Mouse (Mus musculus) induced T-regulatory cell, adult 2 months (primary cell): Measurements from ENCODE around the gene Erf.
A peak's percentile ranks its signal among the peaks of the same experiment; 100 is the strongest.
"Not testable (repeated sequence)": the region's sequence is repeated elsewhere in the genome, so short reads cannot be mapped to it uniquely, and the experiment has no call there.

Source experiments
- DNase-seq: peaks from one replicate; pipeline ENCODE4 v3.0.0-alpha.2; 2012; ENCODE audit warnings: low read depth

The Erf gene

DNA sequence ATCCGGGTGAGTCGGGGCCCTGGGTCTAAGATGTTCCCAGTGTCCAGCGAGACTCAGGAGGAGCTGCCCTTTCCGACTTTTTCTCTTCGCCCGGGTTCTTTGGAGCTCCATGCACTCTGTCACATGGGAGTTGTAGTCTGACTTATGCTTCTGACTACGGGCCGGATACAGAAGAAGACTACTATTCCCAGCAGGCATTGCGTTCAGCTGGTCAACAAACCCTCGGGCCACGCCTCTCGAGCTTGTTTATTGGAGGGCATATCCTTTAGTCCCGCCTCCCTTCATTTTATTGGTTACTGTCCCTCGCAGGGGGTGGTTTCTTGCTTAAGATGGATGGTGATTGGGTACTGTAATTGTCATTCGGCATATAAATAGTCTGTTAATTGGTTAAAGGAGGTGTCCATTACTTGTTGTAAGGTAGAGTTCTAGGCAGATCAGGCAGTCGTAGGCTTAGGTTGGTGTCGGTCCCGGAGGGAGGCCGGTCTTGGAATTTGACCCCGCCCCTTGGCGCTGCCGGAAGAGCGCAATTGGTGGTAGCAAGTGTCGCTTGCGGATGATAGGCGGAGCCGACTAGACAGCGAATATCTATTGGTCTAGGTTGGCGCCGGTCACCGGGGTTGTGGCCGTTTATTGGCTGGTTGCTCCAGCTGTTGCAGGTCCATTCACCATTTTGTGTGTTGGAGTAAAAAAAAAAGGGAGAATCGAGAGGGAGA is 17.3 kb upstream of the Erf start:
- peak; percentile 100 for DNase-seq

DNA sequence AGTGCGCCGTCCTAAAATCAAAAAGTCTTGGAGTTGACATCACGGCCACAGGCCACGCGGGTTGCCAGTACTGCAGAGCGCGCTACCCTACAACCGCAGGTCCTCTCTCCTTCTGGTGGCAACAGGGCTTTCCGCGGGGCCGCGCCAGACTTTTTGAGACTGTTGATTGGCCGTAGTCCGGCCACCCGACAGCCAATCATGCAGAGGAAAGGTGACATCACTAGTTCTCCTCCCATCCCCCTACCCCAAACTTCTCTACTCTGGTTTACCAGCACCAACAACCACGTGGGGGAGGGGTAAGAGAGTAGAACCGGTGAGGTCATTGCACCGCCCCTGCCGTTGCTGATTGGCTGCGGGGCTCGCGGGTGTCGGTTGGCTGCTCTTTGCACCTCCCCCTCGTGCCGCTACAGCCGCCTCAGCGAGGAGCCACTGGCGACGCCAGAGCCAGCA is 16.8 kb upstream of the Erf start, which contains the start of gene Cic:
Cic (plus strand) TSS at position 404 of the 450 bp plus-strand sequence.
- peak; percentile 100 for DNase-seq

DNA sequence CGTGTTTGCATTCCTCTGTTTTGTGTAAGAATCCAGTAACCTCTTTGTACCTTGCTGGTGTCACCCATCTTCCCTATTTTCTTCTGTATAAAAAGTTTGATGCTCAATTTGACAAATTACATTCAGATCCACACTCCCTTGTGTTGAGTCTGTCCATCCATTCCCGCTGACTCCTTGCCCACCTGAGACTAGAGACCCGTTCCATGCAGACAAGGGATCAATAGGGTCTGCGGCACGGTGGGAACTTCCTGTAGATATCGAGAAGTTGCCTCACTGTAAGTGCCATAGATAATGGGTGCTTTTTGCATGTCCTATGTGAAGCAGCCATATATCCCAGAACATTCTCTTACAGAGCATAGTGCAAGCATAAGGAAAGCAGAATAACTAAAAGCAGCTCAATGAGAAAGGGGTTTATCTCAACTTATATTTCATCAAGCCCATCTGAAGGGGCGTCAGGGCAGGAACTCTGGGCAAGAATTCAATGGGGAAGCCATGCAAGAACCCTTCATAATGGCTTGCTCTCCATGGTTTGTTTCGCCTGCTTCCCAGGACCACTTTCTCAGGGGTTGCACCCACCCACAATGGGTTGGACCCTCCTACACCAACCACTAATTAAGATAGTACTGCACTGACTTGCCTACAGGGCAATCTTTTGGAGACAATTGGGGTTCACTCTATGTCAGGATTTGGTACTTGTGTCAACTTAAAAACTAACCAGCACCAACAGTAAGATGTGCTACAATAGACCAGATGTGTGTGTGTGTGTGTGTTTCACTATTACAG is 15.8 kb upstream of the Erf start:
- DNase-seq: no peak

DNA sequence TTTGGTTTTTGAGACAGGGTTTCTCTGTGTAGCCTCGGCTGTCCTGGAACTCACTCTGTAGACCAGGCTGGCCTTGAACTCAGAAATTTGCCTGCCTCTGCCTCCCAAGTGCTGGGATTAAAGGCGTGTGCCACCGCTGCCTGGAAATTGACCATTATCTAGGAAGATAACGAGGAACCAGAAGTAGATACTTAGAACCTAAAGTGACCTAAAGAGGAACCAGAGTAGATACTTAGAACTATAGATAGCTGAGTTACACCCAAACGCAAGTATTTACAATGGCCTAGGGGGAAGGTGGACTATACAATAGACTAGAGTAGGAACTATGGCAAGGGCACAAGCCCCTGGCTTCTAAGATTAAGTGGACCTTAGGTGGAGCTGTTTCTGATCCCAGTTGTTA is 15.2 kb upstream of the Erf start:
- DNase-seq: not testable (repeated sequence)

DNA sequence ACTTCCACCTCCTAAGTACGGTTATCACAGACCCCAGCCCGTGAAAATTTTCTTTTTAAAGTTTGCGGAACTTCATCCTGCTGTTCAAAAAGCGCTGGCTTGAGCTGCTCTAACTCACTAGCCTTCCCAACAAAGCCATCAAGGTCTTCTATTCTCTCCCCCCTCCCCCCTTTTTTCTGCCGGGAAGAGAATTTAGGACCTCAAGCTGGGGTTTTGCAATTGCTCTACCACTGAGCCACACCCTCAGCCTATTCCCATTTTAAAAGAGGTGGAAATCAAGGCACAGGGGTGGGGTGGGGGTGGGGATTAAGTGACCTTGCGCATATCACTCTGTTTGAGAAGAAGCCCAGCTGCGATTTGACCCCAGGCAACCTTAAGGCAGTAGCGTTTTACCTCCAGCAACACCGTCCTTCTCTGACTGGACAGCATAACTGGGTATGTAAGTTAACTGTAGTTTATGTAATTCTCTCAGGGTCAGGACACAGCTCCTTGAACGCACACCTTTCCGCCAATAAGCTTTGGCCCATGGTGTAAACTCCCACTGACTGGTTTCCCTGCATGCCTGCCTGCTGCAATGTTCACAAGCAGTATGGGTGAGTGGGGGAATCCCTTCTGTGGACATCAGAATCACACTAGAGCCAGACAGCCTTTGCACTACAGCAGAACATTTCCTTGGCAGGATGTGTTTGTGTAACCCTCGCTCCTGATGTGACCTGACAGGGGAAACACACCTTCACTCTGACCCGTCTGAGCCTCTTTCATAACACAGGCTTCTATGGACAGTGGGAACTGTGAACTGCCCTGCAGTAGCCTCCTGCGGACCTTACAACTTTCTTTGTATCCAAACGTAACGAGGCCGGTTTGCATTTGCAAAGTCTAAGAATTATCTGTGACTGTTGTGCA is 13.7 kb upstream of the Erf start:
- no peak for DNase-seq

DNA sequence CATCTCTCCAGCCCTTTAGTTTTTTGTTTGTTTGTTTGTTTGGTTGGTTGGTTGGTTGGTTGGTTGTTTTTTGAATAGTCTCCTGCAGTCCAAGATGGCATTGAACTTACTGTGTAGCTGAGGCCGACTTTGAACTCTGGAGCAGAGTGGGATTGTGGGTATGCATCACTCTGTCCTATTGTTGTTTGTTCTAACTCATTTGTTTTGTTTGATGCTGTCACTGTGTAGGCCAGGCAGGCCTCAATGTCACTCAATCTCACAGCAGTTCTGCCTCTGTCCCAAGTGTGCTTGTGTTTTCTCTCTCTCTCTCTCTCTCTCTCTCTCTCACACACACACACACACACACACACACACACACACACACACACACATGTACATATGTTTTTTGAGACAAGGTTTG is 11.3 kb upstream of the Erf start:
- no peak for DNase-seq

DNA sequence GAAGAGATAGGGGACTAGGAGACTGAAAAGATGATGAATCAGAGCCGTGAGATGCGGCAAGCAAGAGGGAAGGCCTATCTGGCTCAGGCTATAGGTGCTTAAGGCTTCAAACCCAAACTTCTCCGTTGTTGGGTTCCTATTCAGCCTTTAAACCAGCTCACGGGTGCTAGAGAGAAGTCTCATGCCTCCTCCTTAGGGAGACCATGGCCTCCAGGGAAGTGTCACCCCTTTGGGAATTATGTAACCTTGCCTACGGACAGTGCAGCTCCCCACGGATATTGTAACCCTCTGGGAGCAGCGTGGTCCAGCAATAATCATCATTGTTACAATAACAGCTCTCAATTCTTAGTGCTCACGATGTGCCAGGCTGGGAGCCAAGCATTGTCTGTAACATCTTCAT is 1.3 kb upstream of the Erf start:
- DNase-seq: peak; percentile 36

DNA sequence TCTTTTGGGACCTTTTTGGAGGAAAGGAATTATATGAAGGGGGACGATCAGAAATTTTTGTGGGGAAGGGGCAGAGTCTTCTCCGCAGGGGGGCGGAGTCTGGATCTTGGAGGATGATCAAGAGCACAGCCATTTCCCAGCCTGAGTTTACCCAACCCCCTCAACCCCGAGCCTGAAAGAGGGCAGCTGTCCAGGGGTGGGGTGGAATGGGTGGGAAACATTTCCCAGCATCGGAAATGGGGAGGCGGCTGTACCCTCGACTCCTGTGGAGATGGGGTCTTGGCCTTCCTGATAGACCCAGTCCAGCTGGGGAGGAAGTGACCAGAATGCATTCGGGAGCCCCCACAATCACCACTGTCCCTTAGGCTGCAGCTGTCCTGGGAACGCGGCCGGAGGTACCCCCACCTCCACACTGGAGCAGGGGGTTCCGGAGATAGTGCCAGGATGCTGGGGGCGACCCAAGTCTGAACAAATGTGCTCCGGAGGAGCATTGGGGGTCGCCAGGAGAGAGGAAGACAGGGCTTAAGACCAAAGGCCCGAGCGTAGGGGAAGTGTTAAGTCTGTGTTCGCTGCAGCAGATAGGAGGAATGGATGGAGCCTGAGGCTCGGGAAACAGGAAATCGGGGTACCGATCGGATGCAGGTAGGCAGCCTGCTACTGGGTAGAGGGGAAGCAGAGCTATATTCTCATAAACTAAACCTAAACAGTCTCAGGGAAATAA is 670 bp upstream of the Erf start:
- peak; percentile 36 for DNase-seq

DNA sequence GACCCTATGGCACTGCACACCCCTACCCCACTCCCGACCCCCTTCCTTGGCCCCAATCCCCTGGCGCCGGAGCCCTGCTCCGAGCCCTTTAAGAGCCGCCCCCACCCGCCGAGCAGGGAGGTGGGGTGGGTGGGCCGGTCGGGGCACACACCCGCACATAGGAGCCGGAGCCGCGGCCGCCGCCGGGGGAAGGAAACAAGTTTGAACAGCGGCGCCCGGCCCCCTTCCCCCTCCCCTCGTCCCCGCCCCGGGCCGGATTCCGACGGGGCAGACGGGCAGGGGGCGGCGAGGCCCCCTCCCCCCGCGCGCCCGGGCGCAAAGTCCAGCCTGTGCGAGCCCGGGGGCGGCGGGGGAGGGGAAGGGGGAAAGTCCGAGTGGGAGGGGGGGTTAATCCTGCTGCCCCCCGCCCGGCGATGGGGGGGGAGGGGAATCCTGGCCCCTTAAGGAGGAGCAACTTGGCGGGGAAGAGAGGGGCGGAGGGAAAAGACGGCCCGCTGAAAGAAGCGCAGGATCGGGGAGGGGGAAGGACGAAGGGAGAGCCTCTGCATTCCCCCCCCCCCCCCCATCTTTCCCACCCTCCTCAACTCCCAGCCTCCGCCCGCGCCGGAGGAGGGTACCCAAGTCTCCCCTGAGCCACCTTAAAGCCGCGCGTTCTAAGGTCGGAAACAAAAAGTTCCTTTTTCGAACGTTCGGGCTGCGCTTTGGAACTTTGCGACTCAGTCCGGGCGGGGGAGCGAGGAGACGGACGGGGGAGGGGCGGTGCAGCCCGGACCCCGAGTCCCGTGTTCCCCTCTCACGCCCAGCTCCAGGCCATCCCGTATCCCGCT is 1.0 kb downstream of the Erf start:
- DNase-seq: peak; percentile 82

DNA sequence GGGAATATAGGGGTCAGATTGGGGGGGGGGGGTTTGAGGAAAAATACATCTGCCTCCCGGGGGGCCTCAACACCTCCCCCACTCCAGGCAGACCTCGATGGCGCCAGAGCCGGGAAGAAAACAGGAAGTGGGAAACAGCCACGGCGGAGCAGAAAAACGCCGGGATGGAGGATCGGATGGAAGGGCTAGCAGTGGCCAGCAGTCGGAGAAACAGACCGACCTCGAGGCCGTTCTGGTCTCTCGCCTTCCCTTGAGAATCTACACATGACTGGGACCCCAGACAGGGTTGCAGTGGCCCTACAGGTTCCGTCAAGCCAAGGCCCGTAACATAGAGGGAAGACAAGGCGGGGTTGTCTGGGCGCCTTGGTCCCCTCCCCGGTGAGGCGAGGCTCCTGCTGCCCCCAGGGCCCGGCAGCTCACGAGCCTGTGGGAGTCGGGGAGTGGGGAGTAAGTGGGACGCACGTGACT is 1.7 kb downstream of the Erf start:
- no peak for DNase-seq

DNA sequence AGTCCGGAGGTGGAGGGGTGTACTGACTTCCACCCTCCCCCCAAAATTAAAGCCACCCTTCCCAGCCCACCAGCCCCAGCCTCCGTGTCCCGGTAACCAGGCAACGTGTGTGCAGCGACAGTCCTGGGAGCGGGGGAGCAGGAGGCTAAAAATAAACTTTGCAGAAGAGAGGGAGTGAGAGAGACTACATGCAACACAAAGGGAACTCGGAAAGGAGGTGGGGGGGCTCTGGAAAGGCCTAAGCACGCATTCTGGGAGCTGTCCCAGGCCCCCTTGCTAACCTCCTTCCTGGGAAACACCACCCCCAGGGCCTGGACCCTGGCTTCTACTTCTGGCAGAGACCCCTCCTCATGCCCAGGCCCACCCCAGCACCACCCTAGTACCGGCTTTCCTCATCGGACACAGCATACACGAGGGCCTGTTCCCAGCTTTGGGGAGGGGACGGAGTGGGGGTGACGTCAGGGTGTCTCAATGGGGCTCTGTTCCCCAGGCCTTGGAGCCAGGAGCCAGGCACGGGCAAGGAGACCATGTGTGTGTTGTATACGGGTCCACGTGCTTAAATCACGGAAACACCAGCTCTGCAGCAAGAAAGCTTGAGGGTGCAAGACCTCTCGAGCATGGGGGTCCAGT is 2.4 kb downstream of the Erf start:
- DNase-seq: peak; percentile 43

DNA sequence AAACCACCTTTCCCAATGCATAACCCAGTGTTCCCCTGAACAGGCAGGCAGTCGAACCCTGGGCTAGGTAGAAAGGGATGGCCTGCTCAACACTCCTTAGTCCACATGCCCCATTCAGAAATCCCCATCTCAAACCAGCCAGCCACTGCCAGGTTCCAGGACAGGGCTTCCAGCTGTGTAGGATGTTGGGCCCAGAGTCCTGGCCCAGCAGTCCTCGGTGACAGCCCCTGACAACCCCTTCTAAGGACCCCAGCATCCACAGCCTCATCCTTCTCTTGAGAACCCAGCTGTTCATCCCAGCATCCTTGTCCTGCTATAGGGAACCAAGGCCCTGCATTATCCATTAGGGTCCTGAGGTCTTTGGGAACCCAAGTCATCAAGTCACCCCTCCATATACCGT is 3.1 kb downstream of the Erf start:
- peak; percentile 43 for DNase-seq

DNA sequence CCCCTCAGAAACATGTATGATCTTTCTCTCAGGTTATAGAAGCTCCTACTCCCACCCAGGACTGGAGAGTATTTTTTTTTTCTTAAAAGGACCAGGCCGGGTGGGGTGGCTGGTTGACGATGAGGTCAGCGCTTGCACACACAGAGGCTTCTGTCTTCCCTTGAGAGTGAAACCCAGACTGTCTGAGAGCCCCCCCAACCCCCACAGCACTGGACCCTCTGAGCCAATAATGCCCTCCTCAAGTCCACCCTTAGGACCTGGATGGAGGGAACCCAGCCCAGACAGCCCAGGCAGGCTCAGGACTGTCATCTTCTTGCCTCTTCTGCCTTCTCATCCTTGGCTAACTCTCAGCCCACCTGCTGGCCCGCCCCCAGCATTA is 3.8 kb downstream of the Erf start:
- DNase-seq: no peak

DNA sequence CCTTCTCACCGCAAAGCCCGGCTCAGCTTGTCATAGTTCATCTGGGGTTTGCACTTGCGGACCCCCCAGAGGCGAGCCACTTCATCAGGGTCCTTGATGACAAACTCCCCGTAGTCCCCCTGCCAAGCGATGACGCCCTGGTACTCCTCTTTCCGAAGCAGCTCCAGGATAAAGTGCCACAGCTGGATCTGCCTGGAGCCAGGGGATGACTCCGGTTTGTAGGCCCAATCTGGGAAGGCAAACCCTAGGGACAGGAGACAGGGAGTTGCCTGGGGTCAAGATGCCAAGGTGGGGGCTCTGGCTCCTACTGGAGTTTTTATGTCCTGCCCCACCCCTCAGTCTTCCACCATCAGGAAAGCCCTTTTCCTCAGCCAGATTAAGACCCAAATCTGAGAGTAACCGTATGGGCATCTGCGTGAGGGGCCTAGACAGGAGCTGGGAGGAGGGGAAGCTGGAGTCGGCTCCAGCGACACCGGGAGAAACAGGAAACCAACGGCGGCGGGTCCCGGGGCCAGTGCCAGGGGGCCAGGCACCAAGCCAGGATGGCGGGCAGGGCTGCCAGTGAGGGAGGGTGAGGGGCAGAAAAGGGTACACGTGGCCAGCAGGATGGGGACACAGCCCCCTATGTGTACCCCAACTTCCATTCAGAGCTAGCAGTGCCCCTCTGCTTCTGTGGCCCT is 4.3 kb downstream of the Erf start:
- no peak for DNase-seq

DNA sequence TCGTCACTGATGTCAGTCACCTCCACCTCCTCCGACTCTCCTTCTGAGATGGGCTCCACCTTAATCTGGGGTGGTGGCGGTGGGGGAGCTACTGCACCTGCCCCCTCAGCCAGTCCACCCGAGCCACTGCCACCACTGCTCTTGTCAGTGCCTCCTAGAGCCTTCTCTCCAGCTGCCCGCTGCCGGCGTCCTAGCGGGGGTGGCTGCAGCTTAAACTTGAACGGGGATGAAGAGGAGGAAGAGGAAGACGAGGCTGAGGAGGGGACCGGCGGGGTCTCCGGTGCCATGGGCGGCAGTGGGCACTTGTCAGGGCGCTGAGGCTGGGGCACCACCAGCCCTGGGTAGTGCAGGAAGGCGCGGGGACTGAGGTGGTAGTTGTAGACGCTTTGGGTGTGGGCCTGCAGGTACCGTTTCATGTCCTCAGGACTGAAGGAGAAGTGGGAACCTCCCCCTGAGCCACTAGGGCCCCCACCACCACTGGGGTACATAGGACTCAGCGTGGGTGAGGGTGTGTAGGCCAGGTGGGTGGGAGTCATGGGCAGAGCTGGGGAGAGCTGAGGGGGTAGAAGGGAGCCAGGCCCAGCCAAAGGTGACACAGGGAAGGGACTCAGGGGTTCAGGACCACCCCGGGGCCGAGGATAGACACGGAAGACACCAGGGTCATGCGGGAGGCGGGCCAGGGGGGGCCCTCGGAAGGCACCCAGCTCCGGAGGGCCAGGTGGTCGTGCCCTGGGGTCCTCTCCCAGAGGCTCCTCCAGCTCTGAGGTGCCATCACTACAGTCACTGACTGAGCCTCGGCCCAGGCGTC is 5.8 kb downstream of the Erf start:
- DNase-seq: no peak

DNA sequence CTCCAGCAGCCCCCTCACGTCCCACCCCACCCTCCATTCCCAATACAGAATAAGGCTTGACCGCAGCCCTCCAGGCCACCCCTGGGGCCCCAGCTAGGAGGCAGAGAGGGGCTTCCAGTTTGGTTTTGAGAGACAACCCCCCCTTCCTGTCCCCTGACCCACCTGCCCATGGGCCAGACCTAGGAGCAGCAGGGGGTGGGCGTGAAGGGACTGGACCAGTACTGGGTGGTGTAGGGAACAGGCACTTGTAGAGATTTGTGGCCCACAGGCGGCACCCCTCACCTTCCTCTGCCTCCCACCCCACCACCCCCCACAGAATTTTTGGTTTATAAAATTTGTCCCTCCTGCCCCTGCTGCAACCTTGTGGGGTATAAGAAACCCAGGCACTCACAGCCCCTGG is 7.2 kb downstream of the Erf start:
- DNase-seq: no peak

DNA sequence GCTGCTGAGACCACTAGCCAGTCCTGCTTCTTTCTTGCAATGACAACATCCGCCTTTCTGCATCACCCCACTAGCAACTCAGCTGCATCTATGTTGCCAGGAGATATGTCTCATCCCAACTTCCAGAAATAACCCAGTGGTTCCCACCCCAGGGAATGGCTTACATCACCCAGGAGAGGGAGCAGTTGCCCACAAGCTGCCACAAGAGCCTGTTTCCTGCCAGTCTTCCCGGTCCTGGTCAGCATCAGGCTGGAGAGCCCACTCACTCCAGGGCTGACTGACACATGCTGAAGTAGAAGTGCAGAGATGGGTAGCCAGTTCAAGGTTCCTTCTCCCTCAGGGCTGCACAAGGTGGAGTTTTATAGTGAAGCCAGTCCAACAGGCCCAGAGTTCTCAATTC is 9.5 kb downstream of the Erf start:
- no peak for DNase-seq

DNA sequence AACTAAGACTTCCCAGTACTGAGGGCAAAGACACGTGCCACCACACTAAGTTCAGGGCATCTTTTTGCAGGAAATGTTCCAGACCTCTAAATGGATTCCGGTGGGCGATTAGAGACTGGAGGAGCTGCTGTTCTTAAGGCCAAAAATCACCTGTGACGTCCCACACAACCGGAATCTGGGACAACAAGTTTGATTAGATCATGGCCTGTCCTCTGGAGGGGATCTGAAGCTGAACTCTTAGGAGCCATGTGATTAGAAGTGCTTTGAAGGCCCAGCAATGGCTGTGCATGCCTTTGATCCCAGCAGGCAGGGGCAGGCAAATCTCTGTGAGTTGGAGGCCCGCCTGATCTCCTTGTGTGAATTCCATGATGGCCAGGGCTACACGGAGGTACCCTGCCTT is 9.9 kb downstream of the Erf start:
- DNase-seq: no peak
